Mouse (Mus musculus): ENCODE data around the gene B4galnt1. TPM values are rescaled to one million over a fixed set of nuclear protein-coding genes. Genes with fewer than 3 reads are reported as not detected.

The B4galnt1 gene
- total RNA-seq, 2 experiments from 2014 or later, result 105 to 107 TPM

DNA sequence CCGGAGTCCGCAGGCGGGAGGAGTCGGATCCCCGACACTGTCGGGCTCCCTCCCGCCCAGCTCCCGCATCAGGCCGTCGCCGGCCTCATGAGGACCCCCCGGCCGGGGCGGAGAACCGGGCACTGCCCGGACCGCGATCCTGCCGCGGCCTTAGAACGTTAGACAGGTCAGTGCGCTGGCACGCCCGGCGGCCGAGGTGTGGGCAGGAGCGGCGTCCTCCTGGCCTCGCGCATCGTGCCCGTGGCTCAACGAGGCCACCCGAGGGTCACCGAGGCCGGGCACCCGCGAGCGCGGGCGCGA lies 279 bp downstream of the B4galnt1 start:
- no peak for DNase-seq (ENCODE audit: extremely low spot score in 1 of 2, low spot score in 2 of 2)
- intact Hi-C loops (cut with DNase I), result loop anchor here (2.0 kb wide), 1 partner anchor 43 kb away; no protein-coding TSS in a partner anchor

DNA sequence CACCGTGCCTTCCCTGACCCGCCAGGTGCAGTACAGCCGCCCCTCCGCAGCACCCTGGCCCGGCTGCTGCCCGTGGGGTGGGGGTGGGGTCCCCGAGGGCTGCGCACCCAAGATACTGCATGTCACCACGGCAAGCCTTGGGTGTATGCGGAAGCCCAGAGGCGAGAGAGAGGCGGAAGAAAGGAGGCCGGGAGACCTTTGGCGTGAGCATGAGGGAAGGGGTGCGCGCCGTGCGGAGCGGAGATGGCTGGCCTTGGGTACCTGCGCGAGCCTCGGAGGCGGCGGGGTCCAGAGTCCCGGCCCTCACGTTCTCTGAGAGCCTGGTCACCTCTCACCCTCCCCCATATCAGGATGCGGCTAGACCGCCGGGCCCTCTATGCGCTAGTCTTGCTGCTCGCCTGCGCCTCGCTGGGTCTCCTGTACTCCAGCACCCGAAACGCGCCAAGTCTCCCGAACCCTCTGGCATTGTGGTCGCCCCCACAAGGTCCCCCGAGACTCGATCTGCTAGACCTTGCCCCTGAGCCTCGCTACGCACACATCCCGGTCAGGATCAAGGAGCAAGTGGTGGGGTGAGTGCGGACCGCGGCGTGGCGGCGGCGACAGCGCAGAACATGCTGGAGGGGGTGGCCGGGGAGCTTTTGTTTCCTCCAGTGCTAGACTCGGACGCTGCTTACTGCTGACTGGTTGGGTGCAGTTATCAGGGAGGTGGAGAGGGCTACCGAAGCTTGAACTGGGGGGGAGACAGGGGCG lies 804 bp downstream of the B4galnt1 start:
- intact Hi-C loops (cut with DNase I), result loop anchor here (2.0 kb wide), 1 partner anchor 43 kb away; no protein-coding TSS in a partner anchor
- DNase-seq (ENCODE audit: extremely low spot score in 1 of 2, low spot score in 2 of 2), result peak in 1 of 2 experiments; percentile 58

DNA sequence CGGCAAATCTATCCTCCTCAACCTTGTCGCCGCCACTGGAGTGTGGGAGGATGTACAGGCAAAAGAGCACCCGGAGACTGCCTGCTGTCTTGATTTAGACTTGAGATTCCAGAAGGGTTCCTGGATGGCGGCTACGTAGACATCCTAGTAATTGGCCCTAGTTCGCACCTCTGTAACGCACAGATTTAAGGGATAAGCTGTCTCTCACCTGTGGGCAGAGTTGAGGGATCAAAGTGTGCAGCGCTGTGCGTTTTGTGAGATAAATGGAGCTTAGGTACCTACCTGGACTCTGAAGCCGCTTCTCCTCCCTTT lies 1.3 kb downstream of the B4galnt1 start:
- no peak for DNase-seq (ENCODE audit: extremely low spot score in 1 of 2, low spot score in 2 of 2)
- intact Hi-C loops (cut with DNase I), result no loop called here

DNA sequence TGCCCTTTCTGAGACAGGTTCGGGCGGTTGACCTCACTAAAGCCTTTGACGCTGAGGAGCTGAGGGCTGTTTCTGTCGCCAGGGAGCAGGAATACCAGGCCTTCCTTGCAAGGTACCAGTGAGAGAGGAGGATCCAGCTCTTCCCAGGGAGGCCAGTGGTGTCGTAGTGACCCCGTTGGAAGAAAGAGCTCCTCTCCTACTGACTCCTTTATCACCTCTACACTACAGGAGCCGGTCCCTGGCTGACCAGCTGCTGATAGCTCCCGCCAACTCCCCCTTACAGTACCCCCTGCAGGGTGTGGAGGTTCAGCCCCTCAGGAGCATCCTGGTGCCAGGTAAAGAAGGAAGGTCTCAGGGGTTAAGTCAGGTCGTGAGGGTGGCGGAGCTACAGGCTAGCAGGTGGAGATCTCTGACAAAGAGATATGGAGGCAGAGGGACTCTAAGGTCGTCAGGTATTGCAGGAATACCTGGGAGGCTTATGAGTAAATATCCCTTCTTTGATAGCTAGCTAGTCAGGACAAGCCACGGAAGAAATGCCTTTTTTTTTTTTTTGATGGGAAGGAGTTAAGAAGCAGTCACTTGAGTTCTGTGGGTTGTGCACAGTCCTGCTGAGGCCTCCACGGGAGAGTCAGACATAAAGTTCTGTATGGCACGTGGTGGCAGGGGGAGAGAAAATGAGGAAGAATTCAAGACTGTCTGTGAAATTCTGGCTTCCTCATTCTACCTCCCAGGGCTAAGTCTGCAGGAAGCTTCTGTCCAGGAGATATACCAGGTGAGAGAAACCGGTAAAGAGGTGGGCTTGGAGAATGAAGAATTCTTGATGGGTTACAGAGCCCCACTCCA lies 2.0 kb downstream of the B4galnt1 start:
- no peak for DNase-seq (ENCODE audit: extremely low spot score in 1 of 2, low spot score in 2 of 2)
- intact Hi-C loops (cut with DNase I), result no loop called here

DNA sequence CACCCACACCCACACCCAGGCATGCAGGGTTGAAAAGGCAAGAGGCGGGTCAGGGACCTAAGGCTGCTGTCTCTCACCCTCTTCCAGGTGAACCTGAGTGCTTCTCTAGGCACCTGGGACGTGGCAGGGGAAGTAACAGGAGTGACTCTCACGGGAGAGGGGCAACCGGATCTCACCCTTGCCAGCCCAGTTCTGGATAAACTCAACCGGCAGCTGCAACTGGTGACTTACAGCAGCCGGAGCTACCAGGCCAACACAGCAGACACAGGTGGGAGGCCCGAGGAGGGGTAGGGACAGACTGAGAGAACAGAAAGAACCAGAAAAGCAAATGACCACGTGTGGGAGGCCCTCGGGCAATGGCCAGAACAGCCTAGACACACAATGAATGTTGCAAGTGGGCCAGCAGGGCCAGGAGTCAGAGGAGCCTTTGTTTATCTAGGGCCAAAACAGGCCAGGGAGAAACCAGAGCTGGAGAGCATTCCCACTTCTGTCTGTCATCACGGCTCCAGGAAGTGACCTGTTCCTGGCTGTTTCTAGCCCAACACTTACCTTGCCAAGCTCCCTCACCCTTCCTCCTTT lies 2.7 kb downstream of the B4galnt1 start:
- intact Hi-C loops (cut with DNase I), result no loop called here
- no peak for DNase-seq (ENCODE audit: extremely low spot score in 1 of 2, low spot score in 2 of 2)

DNA sequence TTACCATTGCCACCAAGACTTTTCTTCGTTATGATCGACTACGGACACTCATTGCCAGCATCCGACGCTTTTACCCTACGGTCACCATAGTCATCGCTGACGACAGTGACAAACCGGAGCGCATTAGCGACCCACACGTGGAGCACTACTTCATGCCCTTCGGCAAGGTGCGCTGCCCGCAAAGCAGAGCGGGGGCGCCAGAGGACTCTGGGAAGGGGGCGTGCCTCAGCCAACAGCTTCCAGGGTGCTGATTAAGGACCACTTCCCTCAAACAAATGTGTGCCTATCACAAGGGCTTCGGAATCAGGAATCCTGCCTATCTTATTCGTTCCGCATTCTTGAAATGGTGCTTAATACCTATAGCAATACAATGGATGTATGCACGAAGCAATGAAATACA lies 5.0 kb downstream of the B4galnt1 start:
- DNase-seq (ENCODE audit: extremely low spot score in 1 of 2, low spot score in 2 of 2), result peak in 1 of 2 experiments; percentile 61
- intact Hi-C loops (cut with DNase I), result no loop called here

DNA sequence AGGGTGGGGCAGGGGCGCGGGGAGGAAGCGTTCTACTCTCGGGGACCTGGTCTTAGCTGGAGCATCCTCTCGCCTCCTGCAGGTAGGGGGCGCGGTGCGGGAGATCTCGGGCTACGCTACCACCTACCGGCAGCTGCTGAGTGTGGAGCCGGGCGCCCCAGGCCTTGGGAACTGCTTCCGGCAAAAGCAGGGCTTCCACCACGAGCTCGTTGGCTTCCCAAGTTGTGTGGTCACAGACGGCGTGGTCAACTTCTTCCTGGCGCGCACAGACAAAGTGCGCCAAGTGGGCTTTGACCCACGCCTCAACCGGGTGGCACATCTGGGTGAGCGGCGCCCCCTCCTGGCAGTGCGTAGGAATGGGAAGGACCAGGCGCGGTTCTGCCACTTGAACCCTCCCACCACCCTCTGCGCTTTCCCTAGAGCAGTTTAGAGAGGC lies 5.8 kb downstream of the B4galnt1 start:
- intact Hi-C loops (cut with DNase I), result no loop called here
- peak in 1 of 2 experiments; percentile 78 for DNase-seq (ENCODE audit: extremely low spot score in 1 of 2, low spot score in 2 of 2)

DNA sequence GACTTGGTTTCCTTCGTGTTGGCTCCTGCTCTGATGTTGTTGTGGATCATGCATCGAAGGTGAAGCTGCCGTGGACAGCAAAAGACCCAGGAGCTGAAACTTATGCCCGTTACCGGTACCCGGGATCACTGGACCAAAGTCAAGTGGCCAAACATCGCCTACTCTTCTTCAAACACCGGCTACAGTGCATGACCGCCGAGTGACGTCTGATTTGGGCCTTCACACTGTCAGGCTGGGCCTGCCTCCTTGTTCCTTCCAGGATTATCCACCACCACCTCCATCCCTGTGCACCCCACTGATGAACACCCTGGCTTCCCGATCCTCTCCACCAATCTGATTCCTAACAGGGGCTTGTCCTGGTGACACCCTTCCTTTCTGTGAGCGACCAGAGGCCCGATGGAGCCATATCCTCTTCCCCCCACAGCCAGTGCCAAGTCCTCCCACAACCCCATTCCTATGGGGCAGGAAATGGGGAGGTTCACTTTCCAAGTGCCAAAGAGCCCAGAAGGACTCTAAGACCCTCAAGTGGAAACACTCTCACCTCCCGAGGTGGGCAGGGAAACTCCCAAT lies 6.7 kb downstream of the B4galnt1 start:
- intact Hi-C loops (cut with DNase I), result no loop called here
- no peak for DNase-seq (ENCODE audit: extremely low spot score in 1 of 2, low spot score in 2 of 2)

DNA sequence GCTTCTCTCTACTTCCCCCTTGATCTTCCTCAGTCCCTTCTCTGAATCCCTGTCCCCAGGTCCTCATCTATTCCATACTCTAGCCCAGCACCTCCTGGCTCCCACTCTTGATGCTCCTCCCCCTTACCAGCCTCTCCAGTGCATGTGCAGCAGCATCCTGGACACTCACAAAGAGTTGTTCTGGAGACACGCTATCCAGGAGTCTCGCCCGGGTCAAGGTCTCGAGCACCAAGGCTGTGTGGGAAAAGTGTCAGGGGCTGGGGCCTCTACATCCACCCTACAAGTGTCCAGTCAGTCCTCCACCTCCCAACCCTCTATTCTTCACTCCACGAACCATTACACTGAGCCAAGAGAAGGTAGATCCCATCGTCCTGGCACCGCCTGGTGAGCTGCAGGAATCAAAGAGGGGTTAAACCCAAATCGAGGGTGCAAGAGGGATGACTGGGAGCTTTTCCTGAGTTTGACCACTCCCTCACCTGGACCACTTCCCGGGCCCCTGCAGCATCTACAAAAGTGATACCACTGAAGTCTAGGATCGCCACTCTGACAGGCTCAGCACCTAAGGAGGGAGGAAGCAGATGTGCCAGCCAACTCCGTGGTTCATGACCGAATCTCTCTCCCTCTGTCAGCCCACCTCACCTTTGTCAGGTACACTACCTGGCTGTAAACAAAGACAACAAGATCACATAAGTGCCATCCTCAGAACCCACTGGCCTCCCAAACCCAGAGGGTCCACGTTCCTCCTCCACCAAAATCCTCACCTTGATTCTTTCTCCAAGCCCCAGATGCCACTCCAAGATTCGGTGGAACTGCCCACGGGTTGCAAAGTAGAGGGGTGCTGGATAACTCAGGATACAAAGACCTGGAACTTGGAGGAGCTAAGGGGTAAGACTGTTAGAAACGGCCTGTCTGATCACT lies 8.4 kb downstream of the B4galnt1 start:
- peak in 1 of 2 experiments; percentile 1 for DNase-seq (ENCODE audit: extremely low spot score in 1 of 2, low spot score in 2 of 2)
- intact Hi-C loops (cut with DNase I), result no loop called here

DNA sequence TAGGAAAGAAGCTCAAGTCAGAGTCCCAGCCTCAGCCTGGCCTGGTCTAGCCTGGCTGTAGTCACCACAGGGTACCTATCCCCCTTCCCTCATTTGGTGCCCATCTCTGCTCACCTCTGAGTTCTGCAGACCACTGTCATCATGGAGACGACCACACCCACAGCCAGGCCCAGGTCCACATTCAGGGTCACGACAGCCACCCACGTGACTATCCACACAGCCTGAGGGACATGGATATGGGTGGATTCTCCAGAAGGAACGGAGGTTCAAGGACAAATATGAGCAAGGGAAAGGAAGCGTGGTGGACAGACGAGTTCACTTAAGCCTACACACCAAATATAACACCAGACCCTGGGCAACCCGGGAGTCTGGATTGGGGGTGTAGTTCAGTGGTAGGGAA lies 9.1 kb downstream of the B4galnt1 start:
- no peak for DNase-seq (ENCODE audit: extremely low spot score in 1 of 2, low spot score in 2 of 2)
- intact Hi-C loops (cut with DNase I), result no loop called here

DNA sequence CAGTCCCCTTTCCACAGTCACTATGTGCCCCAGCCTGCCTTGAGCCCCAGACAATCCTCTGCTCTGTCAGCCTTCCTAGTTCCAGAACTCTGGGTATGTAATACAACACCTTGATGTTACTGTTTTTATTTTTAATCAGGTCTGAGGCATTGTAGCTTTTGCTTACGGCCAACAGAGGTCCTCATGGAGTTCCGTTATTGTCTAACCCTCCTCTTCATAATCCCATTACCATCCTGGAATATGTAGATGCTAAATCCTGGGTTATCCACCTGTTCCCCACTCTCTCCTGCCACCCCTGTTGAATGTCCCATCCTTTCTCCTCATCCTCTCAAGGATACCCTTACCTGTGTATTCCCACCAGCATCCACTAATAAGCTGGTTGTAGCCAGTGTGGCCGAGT lies 11.2 kb downstream of the B4galnt1 start:
- intact Hi-C loops (cut with DNase I), result no loop called here
- no peak for DNase-seq (ENCODE audit: extremely low spot score in 1 of 2, low spot score in 2 of 2)

DNA sequence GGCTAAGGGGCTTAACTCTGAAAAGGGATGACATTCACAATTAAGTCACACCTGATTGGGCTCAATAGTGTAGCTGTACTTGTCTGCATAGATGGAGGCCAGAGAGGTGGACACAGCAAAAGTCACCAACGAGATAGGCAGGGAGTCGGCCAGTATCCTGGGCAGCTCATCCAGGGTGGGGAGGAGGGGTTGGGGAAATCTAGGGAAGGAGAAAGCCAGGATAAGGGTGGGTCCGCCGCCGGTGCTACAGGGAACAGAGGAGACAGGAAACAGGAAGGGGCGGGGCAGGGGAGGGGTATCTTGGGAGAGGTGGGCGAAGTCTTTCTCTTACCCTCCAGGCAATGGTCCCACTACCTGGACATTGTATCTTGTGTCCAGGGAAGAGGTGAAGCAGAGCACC lies 11.7 kb downstream of the B4galnt1 start:
- no peak for DNase-seq (ENCODE audit: extremely low spot score in 1 of 2, low spot score in 2 of 2)
- intact Hi-C loops (cut with DNase I), result no loop called here

DNA sequence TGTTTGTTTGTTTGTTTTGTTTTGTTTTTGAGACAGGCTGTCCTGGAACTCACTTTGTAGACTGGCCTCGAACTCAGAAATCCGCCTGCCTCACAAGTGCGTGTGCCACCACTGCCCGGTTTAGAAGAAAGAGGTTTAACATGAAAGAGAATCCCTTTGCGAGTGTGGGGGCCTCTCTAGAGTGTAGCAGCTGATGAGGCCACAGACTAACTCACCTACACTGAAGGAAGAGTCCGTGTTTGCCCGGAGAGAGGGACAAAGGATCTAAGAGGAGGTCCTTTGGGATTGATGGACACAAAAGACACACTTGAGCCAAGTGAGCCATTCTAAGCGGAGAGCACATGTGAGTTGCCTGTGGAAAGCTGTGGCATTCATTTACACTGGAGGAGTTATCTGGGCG lies 12.2 kb downstream of the B4galnt1 start:
- no peak for DNase-seq (ENCODE audit: extremely low spot score in 1 of 2, low spot score in 2 of 2)
- intact Hi-C loops (cut with DNase I), result no loop called here

DNA sequence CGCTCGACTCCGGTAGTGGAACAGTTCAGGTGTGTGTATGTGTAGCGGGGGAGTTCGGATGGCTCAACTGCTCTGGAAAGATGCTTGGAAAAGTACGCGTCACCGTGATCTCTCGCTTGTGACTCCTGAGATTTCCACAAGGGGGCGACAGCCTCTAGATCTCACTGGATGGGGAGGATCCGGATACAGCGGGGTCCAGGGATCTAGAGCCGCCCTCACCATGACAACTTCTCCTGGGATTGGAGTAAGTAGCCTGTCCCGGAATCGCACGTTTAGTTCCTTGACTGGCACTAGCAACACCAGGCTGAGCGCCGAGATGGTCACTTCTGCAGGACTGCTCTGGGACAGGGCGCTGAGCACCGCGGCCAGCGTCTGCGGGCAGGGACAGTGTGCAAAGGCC lies 12.7 kb downstream of the B4galnt1 start:
- peak; percentile 59 to 83 for DNase-seq (ENCODE audit: extremely low spot score in 1 of 2, low spot score in 2 of 2)
- intact Hi-C loops (cut with DNase I), result loop anchor here (2.0 kb wide), 1 partner anchor 51 kb away; no protein-coding TSS in a partner anchor

DNA sequence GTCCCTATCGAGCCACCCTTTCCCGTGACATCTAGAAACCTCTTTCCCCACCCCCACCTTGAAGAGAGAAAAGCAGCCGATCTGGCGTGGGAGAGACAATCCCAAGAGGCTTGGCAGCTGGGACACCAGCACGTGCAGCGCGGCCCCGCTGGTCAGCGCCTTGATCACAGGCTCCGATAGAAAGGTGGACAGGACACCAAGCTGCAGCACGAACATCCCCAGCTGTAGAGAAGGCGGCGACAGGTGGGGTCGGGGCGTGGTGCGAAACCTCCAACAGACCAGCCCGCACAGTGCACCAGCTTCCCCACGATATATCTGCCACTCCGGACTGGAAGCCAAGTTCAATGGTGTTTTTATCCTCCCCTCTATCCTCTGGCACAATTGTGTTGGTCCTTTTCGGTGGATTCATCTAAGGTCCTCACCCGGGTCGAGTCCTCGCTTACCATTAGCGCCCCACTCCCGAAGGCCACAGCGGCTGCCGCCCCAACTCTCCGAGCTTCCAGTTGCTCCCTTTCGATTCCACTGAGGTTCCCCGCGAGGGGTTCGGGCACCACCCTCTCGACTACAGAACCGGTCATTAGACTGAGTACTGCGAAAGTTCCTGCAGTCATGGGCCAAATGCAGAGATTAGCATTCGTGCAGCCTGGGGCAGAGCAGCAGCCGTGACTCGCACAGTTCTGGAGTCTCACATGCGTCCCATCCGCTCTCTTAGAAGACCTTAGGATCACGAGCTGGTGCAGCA lies 13.4 kb downstream of the B4galnt1 start:
- peak in 1 of 2 experiments; percentile 2 for DNase-seq (ENCODE audit: extremely low spot score in 1 of 2, low spot score in 2 of 2)
- intact Hi-C loops (cut with DNase I), result loop anchor here (2.0 kb wide), 1 partner anchor 50 kb away; no protein-coding TSS in a partner anchor

DNA sequence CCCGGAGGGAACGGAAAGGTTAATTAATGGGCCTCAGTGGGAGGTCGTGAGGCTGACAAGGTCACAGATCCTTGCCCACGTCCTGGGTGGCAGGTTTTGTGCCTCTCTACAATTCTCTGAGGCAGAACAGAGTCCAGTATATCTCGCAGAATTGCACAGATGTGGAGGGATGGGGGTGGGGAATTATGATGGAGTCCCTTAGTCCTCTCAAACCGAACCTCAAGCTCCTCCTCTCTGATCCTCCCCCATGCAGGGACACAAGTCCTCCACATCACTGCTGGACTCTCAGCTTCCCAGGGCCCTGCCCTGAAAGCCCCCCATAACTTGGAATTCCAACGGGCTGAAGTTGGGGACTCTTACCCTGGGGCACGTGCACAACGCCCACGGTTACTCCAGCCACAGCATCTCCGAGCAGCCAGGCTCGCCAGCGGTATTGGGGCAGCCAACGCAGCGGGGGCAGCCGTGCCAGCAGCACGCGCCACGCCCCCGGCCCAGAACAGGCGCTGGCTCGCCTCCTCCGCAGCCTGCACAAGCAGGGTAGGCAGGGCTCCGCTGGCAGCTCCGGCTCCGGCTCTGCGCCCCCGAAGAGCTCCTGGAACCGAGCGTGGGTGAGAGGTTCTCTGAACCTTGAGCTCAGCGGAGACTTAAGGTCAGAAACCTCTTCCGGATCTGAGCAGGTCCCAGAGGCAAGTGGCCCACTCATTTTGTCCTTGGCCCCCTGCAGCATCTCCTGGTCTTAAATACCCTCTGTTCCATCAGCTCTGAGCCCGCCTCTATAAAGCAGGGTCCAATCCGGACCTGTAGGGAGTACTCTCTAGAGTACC lies 15.1 kb downstream of the B4galnt1 start, which contains the start of gene Slc26a10:
Gene Slc26a10 (minus strand): TSS at position 775 of the 824 bp plus-strand sequence.
- DNase-seq (ENCODE audit: extremely low spot score in 1 of 2, low spot score in 2 of 2), result peak; percentile 9 to 68
- intact Hi-C loops (cut with DNase I), result loop anchor here (2.0 kb wide), 1 partner anchor 49 kb away; no protein-coding TSS in a partner anchor

DNA sequence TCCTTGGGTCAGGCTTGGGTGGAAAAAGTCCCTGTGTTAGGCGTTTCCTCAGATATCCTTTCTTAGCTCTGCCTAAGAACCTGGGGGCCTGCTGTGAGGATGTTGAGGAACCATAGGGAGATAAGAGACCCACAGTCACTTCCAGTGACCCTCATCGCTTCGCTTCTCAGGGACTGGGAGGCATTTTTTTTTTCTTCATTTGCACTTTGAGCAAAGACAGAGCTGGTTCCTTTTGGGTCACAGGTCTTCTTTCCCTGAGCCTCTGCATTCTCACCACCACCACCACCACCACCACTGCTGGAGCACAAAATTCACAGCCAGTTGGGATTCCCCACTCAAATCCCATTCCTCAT lies 15.6 kb downstream of the B4galnt1 start:
- intact Hi-C loops (cut with DNase I), result no loop called here
- no peak for DNase-seq (ENCODE audit: extremely low spot score in 1 of 2, low spot score in 2 of 2)

Data from left cerebral cortex, postnatal 10 days (tissue).